Comparison of ENCODE assay signal across 21 mouse cellular contexts in genomic region chr14:100508087-100508486, GRCm38 (mm10).
A peak's percentile ranks its signal among the peaks of the same experiment; 100 is the strongest.
DNase-seq lines count a peak whose midpoint lies in the region; ATAC-seq and TF ChIP-seq lines count a peak whose summit lies in the region.
"Had no signal": no experiment of that assay in that cellular context is flagged by ENCODE, and none has a peak within 500 bp of the region (broad histone marks: within the 10 kb centered on the region; RNA-seq: fewer than 3 reads in every experiment).

No protein-coding gene starts in this region.

- no peaks in the 10 kb centered on the region for H3K36me3 ChIP-seq in CH12.LX (replicated peaks in 1 of 2; ENCODE audit: control insufficient read depth in 1 of 2, insufficient read depth in 1 of 2, low read length in 1 of 2)
- H3K36me3 ChIP-seq in forebrain, embryonic 15.5 days, result no peaks in the 10 kb centered on the region
- H3K36me3 ChIP-seq: G1E had no signal

- H3K4me2 ChIP-seq in CH12.LX (ENCODE audit: insufficient read depth, low read depth, poor library complexity, severe bottlenecking), result peak overlapping the region; percentile 70
- H3K4me2 ChIP-seq in forebrain, embryonic 15.5 days (replicated peaks), result no peak overlapping the region

- peaks cover 4 to 21% of the 10 kb centered on the region in 2 experiments; a peak in 3 of 4 replicates for H3K4me1 ChIP-seq in CH12.LX (ENCODE audit: control insufficient read depth in 1 of 2, insufficient read depth in 2 of 2)
- no peaks in the 10 kb centered on the region for H3K4me1 ChIP-seq in forebrain, embryonic 15.5 days

- H3K9me3 ChIP-seq in CH12.LX (replicated peaks; ENCODE audit: low read length), result no peaks in the 10 kb centered on the region
- H3K9me3 ChIP-seq in forebrain, embryonic 15.5 days, result no peaks in the 10 kb centered on the region

- TF ChIP-seq EP300 in CH12.LX (IDR thresholded peaks at IDR 0.05; ENCODE audit: low read length), result no peak

- peak; percentile 48 for ATAC-seq in inflammation-experienced regulatory T-cells, adult 6 months
- no peak for ATAC-seq in forebrain, embryonic 15.5 days (replicated peaks)
- ATAC-seq: activated CD4-positive, CD25-positive, alpha-beta regulatory T cell, adult 4 months; CD4-positive, CD25-positive, alpha-beta regulatory T cell, adult 4 months; Patski had no signal

- in situ Hi-C loops in CH12.LX (cut with MboI; ENCODE audit: low pct_ligation_motif_present, low pct_unique_long_range_greater_than_20kb, low sequenced_read_pairs), result no loop called here

- dilution Hi-C loops in CH12.LX (cut with MboI; ENCODE audit: extremely low pct_ligation_motif_present, extremely low pct_unique_long_range_greater_than_20kb, low sequenced_read_pairs), result no loop called here

- no peak overlapping the region for H3K9ac ChIP-seq in CH12.LX (ENCODE audit: insufficient read depth, low read depth)
- H3K9ac ChIP-seq in forebrain, embryonic 15.5 days (replicated peaks), result no peak overlapping the region

- TF ChIP-seq RAD21 in CH12.LX (IDR thresholded peaks at IDR 0.05; ENCODE audit: low read depth, low read length), result no peak

- no peak for TF ChIP-seq CTCF in CH12.LX (conservative IDR thresholded peaks at IDR 0.05 in 1 of 2, IDR thresholded peaks at IDR 0.05 in 1 of 2; ENCODE audit: low read depth in 2 of 2, low read length in 2 of 2)

- no peak for TF ChIP-seq POLR2A in CH12.LX (IDR thresholded peaks at IDR 0.05; ENCODE audit: low read depth, low read length)

- WGBS in forebrain, embryonic 15.5 days, result 90% methylated on average over 3 of the region's 3 CpGs

- no peaks in the 10 kb centered on the region for H3K27me3 ChIP-seq in CH12.LX (replicated peaks)
- no peaks in the 10 kb centered on the region for H3K27me3 ChIP-seq in forebrain, embryonic 15.5 days

- no peak overlapping the region for H3K27ac ChIP-seq in CH12.LX (ENCODE audit: insufficient read depth, low read depth)
- H3K27ac ChIP-seq in forebrain, embryonic 15.5 days (replicated peaks), result no peak overlapping the region

- DNase-seq in CH12.LX (ENCODE audit: extremely low read depth) (peak; percentile 48), liver (no peak)
- DNase-seq in induced T-regulatory cell, adult 2 months (ENCODE audit: low read depth), result peak; percentile 1
- DNase-seq in retina, postnatal 1 day, result no peak
- DNase-seq: adrenal gland, adult 2 months; adrenal gland, adult 8-10 months; adrenal gland, postnatal 10 days; adrenal gland, postnatal 14 days; adrenal gland, postnatal 25 days; adrenal gland, postnatal 36 days; B cell, adult 2 months; cerebellum, adult 11 months; cerebellum, adult 11-12 months; cerebellum, adult 18-20 months; cerebellum, adult 2 months had no signal

- H3K79me2 ChIP-seq in CH12.LX (replicated peaks; ENCODE audit: control insufficient read depth, extremely low read depth, insufficient read depth, poor library complexity, severe bottlenecking), result no peaks in the 10 kb centered on the region

- H3K4me3 ChIP-seq in CH12.LX (replicated peaks in 1 of 3; ENCODE audit: low read depth in 2 of 3, low read length in 2 of 3, poor library complexity in 1 of 3), result no peak overlapping the region
- no peak overlapping the region for H3K4me3 ChIP-seq in forebrain, embryonic 15.5 days

TF ChIP-seq in CH12.LX, 34 proteins besides CTCF, POLR2A, EP300 and RAD21:
- TF ChIP-seq CHD1 (IDR thresholded peaks at IDR 0.05; ENCODE audit: low read depth, low read length) (no peak), ZC3H11A (IDR thresholded peaks at IDR 0.05; ENCODE audit: low read depth, low read length) (no peak), ELF1 (IDR thresholded peaks at IDR 0.05; ENCODE audit: low read depth, low read length) (0 out of 2 replicates have a peak, but pooled peaks have one; percentile 34), MAZ (IDR thresholded peaks at IDR 0.05; ENCODE audit: low read depth, low read length) (no peak), KAT2A (IDR thresholded peaks at IDR 0.05; ENCODE audit: insufficient replicate concordance, low read length) (no peak), UBTF (IDR thresholded peaks at IDR 0.05; ENCODE audit: low read depth, low read length) (no peak), ZMIZ1 (IDR thresholded peaks at IDR 0.05; ENCODE audit: low read depth, low read length) (no peak), RCOR1 (conservative IDR thresholded peaks at IDR 0.05; ENCODE audit: low read depth, low read length) (no peak), NRF1 (IDR thresholded peaks at IDR 0.05; ENCODE audit: low read depth, low read length) (no peak), MAFK (IDR thresholded peaks at IDR 0.05; ENCODE audit: insufficient replicate concordance, low read length) (peak; percentile 94), PAX5 (IDR thresholded peaks at IDR 0.05; ENCODE audit: low read length) (no peak), IRF4 (IDR thresholded peaks at IDR 0.05; ENCODE audit: low read depth, low read length) (no peak)

Comparison
In these comparisons a context has a peak if more than half of its experiments do, and no peak if none do; other contexts are left out.
1. DNase-seq: peak in CH12.LX (single experiment) and induced T-regulatory cell, adult 2 months (single experiment); none in retina, postnatal 1 day (single experiment) and liver (single experiment).